Mouse (Mus musculus): ENCODE data around the gene Xpo1. TPM values are rescaled to one million over a fixed set of nuclear protein-coding genes. Genes with fewer than 3 reads are reported as not detected.
"Not testable (repeated sequence)": the region's sequence is repeated elsewhere in the genome, so short reads cannot be mapped to it uniquely, and the experiment has no call there.

Gene Xpo1
- polyA plus RNA-seq, 2 experiments: 25.7 to 50.3 TPM

DNA sequence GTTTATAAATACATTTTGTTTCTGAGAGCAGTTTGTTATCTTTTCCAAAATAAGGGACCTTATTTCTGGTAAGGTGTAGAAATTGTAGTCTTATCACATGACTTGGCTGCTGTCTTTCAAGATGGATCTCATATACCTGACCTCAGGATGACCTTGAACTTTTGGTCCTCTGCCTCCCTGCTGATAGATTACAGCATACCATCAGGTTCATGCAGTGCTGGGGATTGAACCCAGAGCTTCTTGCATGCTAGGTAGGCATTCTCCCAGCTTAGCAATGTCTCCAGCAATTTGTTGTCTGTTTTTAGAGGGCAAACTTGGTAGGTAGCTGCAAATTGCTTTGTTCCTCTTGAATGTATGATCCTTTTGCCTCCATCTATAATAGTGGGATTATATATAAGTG lies 9.1 kb downstream of the Xpo1 start:
- DNase-seq (ENCODE audit: low read depth in 3 of 3, low spot score in 3 of 3) (no peak), ATAC-seq (ENCODE audit: insufficient read depth) (no peak)
- Histone ChIP-seq H3K4me2 (ENCODE audit: low read depth) (no peak overlapping the region), H3K27me3 (ENCODE audit: control insufficient read depth, insufficient read depth, low read length) (no peaks in the 10 kb centered on the region), H3K9ac (replicated peaks) (no peak overlapping the region), H3K4me1 (replicated peaks; ENCODE audit: control insufficient read depth in 2 of 2, insufficient read depth in 2 of 2, low read length in 1 of 2) (peaks cover 8 to 10% of the 10 kb centered on the region in 2 experiments), H3K4me3 (ENCODE audit: insufficient read depth in 1 of 2, low read depth in 2 of 2, low read length in 2 of 2) (no peak overlapping the region), H3K36me3 (replicated peaks; ENCODE audit: control insufficient read depth, insufficient read depth, low read depth) (peaks cover 71% of the 10 kb centered on the region), H3K9me3 (ENCODE audit: control insufficient read depth, low read length) (no peaks in the 10 kb centered on the region), H3K27ac (no peak overlapping the region)
- TF ChIP-seq CTCF (IDR thresholded peaks at IDR 0.05; ENCODE audit: low read depth) (no peak), EP300 (IDR thresholded peaks at IDR 0.05; ENCODE audit: low read depth) (no peak)

DNA sequence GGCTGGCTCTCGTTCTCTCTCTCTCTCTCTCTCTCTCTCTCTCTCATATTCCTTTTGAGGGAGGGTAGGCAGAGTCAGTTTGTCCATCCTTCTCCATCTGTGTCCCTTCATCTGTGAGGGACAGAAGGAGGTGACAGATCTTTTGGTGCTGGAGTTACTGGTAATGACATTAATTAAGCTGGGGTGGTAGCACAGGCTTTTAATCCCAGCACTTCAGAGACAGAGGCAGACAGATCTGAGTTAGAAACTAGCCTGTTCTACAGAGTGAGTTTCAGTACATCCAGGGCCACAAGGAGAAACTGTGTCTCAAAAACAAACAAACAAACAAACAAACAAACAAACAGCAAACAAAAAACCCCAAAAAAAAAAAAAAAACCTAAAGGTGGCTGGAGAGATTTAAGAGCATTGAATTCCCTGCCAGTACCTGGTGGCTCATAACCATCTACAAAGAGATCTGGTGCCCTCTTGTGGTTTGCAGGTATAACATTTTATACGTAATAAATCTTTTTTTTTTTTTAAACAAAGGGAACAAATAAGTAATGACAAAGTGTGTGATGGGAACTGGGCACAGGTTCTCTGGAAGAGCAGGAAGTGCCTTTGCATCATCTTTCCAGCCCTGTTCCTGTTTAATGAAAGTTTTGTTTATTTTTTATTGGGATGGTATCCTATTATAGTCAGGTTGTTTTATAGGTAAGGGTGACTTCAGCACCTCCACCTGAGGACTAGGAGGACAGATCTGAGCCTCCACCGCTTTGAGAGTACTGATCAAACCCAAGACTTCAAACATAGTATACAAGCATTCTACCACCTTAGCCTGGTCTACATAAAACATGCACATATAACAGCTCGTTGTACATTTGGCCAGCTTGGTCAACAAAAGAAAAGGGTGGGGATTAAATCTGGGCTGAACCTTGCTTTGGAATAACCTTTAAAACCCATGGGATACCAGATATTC lies 16.2 kb downstream of the Xpo1 start:
- WGBS (ENCODE audit: insufficient replicate concordance): 82% methylated on average over 4 of the region's 4 CpGs
- Histone ChIP-seq H3K27me3 (ENCODE audit: control insufficient read depth, insufficient read depth, low read length) (no peaks in the 10 kb centered on the region), H3K4me1 (replicated peaks; ENCODE audit: control insufficient read depth in 2 of 2, insufficient read depth in 2 of 2, low read length in 1 of 2) (no peaks in the 10 kb centered on the region), H3K9ac (replicated peaks) (no peak overlapping the region), H3K4me2 (ENCODE audit: low read depth) (no peak overlapping the region), H3K4me3 (ENCODE audit: insufficient read depth in 1 of 2, low read depth in 2 of 2, low read length in 2 of 2) (no peak overlapping the region), H3K27ac (no peak overlapping the region), H3K36me3 (replicated peaks; ENCODE audit: control insufficient read depth, insufficient read depth, low read depth) (peaks cover 79% of the 10 kb centered on the region), H3K9me3 (ENCODE audit: control insufficient read depth, low read length) (no peaks in the 10 kb centered on the region)
- peak in 1 of 3 experiments; percentile 45 for DNase-seq (ENCODE audit: low read depth in 3 of 3, low spot score in 3 of 3)
- no peak; the same call in 1 of the 2 replicates for ATAC-seq (ENCODE audit: insufficient read depth)
- TF ChIP-seq CTCF (IDR thresholded peaks at IDR 0.05; ENCODE audit: low read depth) (peak; percentile 65), EP300 (IDR thresholded peaks at IDR 0.05; ENCODE audit: low read depth) (no peak)

DNA sequence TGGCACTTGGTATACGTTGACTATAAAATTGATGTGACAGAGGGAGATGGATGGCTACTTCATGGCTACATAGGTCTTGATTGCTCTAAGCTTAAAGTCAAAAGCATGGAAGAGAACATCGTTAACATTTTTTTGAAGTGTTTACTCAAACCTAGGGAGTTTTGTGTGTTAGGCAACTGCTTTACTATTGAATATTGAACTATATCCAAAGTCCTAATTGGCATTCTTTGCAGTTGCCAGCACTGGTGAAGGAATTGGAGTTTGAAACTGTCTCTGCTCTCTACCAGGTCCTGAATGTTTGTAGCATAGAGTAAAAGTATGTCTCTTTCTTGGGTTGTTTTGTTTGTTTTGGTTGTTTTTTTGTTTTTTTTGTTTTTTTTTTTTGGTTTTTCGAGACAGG lies 19.9 kb downstream of the Xpo1 start:
- Histone ChIP-seq H3K4me3 (ENCODE audit: insufficient read depth in 1 of 2, low read depth in 2 of 2, low read length in 2 of 2) (no peak overlapping the region), H3K27ac (no peak overlapping the region), H3K4me1 (replicated peaks; ENCODE audit: control insufficient read depth in 2 of 2, insufficient read depth in 2 of 2, low read length in 1 of 2) (no peaks in the 10 kb centered on the region), H3K36me3 (replicated peaks; ENCODE audit: control insufficient read depth, insufficient read depth, low read depth) (peaks cover 88% of the 10 kb centered on the region), H3K9ac (replicated peaks) (no peak overlapping the region), H3K4me2 (ENCODE audit: low read depth) (no peak overlapping the region), H3K9me3 (ENCODE audit: control insufficient read depth, low read length) (no peaks in the 10 kb centered on the region), H3K27me3 (ENCODE audit: control insufficient read depth, insufficient read depth, low read length) (no peaks in the 10 kb centered on the region)
- DNase-seq (ENCODE audit: low read depth in 3 of 3, low spot score in 3 of 3) (no peak), ATAC-seq (ENCODE audit: insufficient read depth) (no peak)
- TF ChIP-seq CTCF (IDR thresholded peaks at IDR 0.05; ENCODE audit: low read depth) (no peak), EP300 (IDR thresholded peaks at IDR 0.05; ENCODE audit: low read depth) (no peak)
- WGBS (ENCODE audit: insufficient replicate concordance): 82% methylated on average over 3 of the region's 3 CpGs

DNA sequence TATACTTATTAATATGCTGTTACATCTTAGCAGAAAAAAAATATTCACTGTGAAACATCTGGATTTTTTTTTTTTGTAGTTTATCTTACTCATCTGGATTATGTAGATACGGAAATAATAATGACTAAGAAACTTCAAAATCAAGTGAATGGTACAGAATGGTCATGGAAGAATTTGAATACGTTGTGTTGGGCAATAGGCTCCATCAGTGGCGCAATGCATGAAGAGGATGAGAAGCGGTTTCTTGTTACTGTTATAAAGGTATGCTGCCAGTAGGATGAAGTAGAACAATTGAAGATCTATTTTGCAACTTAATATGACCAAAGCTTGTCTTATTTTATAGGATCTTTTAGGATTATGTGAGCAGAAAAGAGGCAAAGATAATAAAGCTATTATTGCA lies 28.6 kb downstream of the Xpo1 start:
- Histone ChIP-seq H3K4me1 (replicated peaks; ENCODE audit: control insufficient read depth in 2 of 2, insufficient read depth in 2 of 2, low read length in 1 of 2) (no peaks in the 10 kb centered on the region), H3K27ac (no peak overlapping the region), H3K4me3 (ENCODE audit: insufficient read depth in 1 of 2, low read depth in 2 of 2, low read length in 2 of 2) (no peak overlapping the region), H3K36me3 (replicated peaks; ENCODE audit: control insufficient read depth, insufficient read depth, low read depth) (peaks cover 92% of the 10 kb centered on the region), H3K9ac (replicated peaks) (no peak overlapping the region), H3K27me3 (ENCODE audit: control insufficient read depth, insufficient read depth, low read length) (no peaks in the 10 kb centered on the region), H3K4me2 (ENCODE audit: low read depth) (no peak overlapping the region), H3K9me3 (ENCODE audit: control insufficient read depth, low read length) (no peaks in the 10 kb centered on the region)
- WGBS (ENCODE audit: insufficient replicate concordance): 92% methylated on average over 4 of the region's 4 CpGs
- TF ChIP-seq CTCF (IDR thresholded peaks at IDR 0.05; ENCODE audit: low read depth): no peak
- no peak for TF ChIP-seq EP300 (IDR thresholded peaks at IDR 0.05; ENCODE audit: low read depth)
- no peak for DNase-seq (ENCODE audit: low read depth in 3 of 3, low spot score in 3 of 3)
- no peak for ATAC-seq (ENCODE audit: insufficient read depth)

DNA sequence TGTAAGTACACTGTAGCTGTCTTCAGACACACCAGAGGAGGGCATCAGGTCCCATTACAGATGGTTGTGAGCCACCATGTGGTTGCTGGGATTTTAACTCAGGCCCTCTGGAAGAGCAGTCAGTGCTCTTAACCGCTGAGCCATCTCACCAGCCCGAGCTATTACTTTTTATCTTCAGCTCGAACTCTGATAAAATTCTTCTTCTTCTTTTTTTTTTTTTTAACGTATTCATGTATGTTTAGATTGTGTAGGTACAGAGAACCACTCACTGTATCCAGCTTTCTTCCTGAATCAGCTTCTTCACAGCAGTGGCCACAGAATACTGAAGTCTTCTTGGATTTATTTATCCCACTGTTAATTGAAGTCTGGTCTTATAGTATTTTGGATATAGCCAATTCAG lies 33.0 kb downstream of the Xpo1 start:
- H3K27ac ChIP-seq; H3K4me2 ChIP-seq (ENCODE audit: low read depth); H3K9me3 ChIP-seq (ENCODE audit: control insufficient read depth, low read length); H3K4me3 ChIP-seq (ENCODE audit: insufficient read depth in 1 of 2, low read depth in 2 of 2, low read length in 2 of 2); H3K27me3 ChIP-seq (ENCODE audit: control insufficient read depth, insufficient read depth, low read length); ATAC-seq (ENCODE audit: insufficient read depth); H3K4me1 ChIP-seq (replicated peaks; ENCODE audit: control insufficient read depth in 2 of 2, insufficient read depth in 2 of 2, low read length in 1 of 2); H3K9ac ChIP-seq (replicated peaks); DNase-seq (ENCODE audit: low read depth in 3 of 3, low spot score in 3 of 3): not testable (repeated sequence)
- 69% methylated on average over 4 of the region's 4 CpGs for WGBS (ENCODE audit: insufficient replicate concordance)
- H3K36me3 ChIP-seq (replicated peaks; ENCODE audit: control insufficient read depth, insufficient read depth, low read depth): peaks cover 92% of the 10 kb centered on the region

All from liver, embryonic 14.5 days (tissue).